Mouse (Mus musculus) hindbrain, postnatal 0 days (tissue): Measurements from ENCODE around the gene Fyb. TPM values are rescaled to one million over a fixed set of nuclear protein-coding genes. Genes with fewer than 3 reads are reported as not detected.

ENCODE experiments used
- ATAC-seq: fragments of 200-750 bp; cut with Nextera tagmentation; 2 replicates; pipeline ENCODE4 v1.8.0; 2017; ENCODE audit warnings: mild to moderate bottlenecking, moderate TSS enrichment, moderate library complexity
- DNase-seq: peaks from one replicate; pipeline ENCODE4 v3.0.0-alpha.2; 2015; ENCODE audit warnings: low spot score
- H3K27ac ChIP-seq: fragments of 300-500 bp; sonication (generic); 2 replicates; pipeline ENCODE4 v1.5.1; 2014; ENCODE audit warnings: mild to moderate bottlenecking
- H3K27me3 ChIP-seq: fragments of 300-500 bp; sonication (generic); 2 replicates; pipeline ENCODE4 v1.6.1; 2014; ENCODE audit warnings: low read length, mixed read lengths; ENCODE audit not compliant: insufficient read depth
- H3K36me3 ChIP-seq: fragments of 300-500 bp; sonication (generic); 2 replicates; pipeline ENCODE4 v1.6.1; 2014; ENCODE audit warnings: low read length, mixed read lengths; ENCODE audit not compliant: insufficient read depth
- H3K4me1 ChIP-seq: fragments of 300-500 bp; sonication (generic); 2 replicates; pipeline ENCODE4 v1.6.1; 2014; ENCODE audit warnings: antibody characterized with exemption, low read length, mixed read lengths; ENCODE audit not compliant: insufficient read depth
- H3K4me2 ChIP-seq: fragments of 300-500 bp; sonication (generic); 2 replicates; pipeline ENCODE4 v1.6.1; 2014; ENCODE audit warnings: low read depth, mild to moderate bottlenecking, low read length, moderate library complexity, mixed read lengths
- H3K4me3 ChIP-seq: fragments of 300-500 bp; sonication (generic); 2 replicates; pipeline ENCODE4 v1.5.1; 2014; ENCODE audit warnings: low read length
- H3K9ac ChIP-seq: fragments of 300-500 bp; sonication (generic); replicated peaks from 2 replicates; pipeline ENCODE4 v1.6.1; 2014; ENCODE audit warnings: mild to moderate bottlenecking, low read length, moderate library complexity, mixed read lengths
- H3K9me3 ChIP-seq: fragments of 300-500 bp; sonication (generic); 2 replicates; pipeline ENCODE4 v1.6.1; 2016; ENCODE audit warnings: low read length, mixed read lengths
- CTCF ChIP-seq: IDR thresholded peaks from 2 replicates; pipeline ENCODE4 v1.5.1; 2016; ENCODE audit warnings: antibody characterized with exemption, control low read depth, low read depth
- WGBS: fragments of 180-500 bp; shearing (Covaris S2); extraction: QIAGEN DNeasy Blood & Tissue Kit; methylation state at CpG from one replicate; pipeline ENCODE4 v1.1.7; 2014; 5-methylcytosine and 5-hydroxymethylcytosine counted together
- polyA plus RNA-seq: library from polyadenylated mRNA; unstranded; fragments of >200 nt; fragmentation: Nextera tagmentation; extraction: Ambion mirVana; gene quantifications from 2 replicates; pipeline ENCODE4 v1.2.1, GENCODE M21; 2015
- total RNA-seq: library from RNA; depleted of rRNA; stranded (reverse); fragments of >200 nt; gene quantifications from 2 replicates; pipeline ENCODE4 v1.2.3, GENCODE M21; 2014

The Fyb gene
- total and polyA plus RNA-seq, 2 experiments from 2014 or later = 0.73 to 3.7 TPM

GRCm38 (mm10) chr15:6551875-6552274 lies 29.2 kb downstream of the Fyb start:
- no peak overlapping the region for H3K4me3 ChIP-seq
- no peak overlapping the region for H3K4me2 ChIP-seq
- WGBS = 94% methylated on average over 7 of the region's 7 CpGs
- no peak overlapping the region for H3K27ac ChIP-seq
- DNase-seq = no peak
- no peaks in the 10 kb centered on the region for H3K9me3 ChIP-seq
- H3K9ac ChIP-seq = no peak overlapping the region
- no peak for ATAC-seq
- no peaks in the 10 kb centered on the region for H3K4me1 ChIP-seq
- H3K27me3 ChIP-seq = no peaks in the 10 kb centered on the region
- no peak for TF ChIP-seq CTCF
- H3K36me3 ChIP-seq = no peaks in the 10 kb centered on the region

DNA sequence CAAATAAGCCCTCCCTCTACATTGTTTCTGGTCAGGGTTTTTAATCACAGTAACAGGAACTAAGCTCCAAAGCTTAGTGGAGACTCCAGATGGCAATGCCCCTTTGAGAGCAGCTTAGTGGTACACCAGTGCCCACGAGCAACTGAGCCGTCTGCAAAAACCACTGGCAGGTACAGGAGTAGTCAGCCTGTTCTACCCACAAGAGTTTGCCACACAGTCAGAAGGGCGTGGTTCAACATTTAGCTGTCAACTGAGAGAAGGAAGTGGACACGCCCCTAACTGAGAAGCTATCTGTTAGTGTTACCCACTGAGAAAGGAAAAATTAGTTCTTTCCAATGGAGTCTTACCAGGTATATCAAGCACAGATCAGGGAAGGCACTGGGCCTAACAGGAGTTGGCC lies 32.1 kb downstream of the Fyb start:
- Histone ChIP-seq H3K9ac (no peak overlapping the region), H3K27ac (no peak overlapping the region), H3K4me3 (no peak overlapping the region), H3K4me1 (no peaks in the 10 kb centered on the region), H3K36me3 (no peaks in the 10 kb centered on the region), H3K4me2 (no peak overlapping the region), H3K9me3 (no peaks in the 10 kb centered on the region), H3K27me3 (no peaks in the 10 kb centered on the region)
- 80% methylated on average over 4 of the region's 4 CpGs for WGBS
- no peak for ATAC-seq
- DNase-seq = no peak
- TF ChIP-seq CTCF = no peak

GRCm38 (mm10) chr15:6555536-6555935 lies 32.9 kb downstream of the Fyb start:
- TF ChIP-seq CTCF = no peak
- no peaks in the 10 kb centered on the region for H3K27me3 ChIP-seq
- no peaks in the 10 kb centered on the region for H3K4me1 ChIP-seq
- no peaks in the 10 kb centered on the region for H3K9me3 ChIP-seq
- no peaks in the 10 kb centered on the region for H3K36me3 ChIP-seq
- H3K4me2 ChIP-seq = no peak overlapping the region
- ATAC-seq (no peak), DNase-seq (no peak)
- 49% methylated on average over 2 of the region's 2 CpGs for WGBS
- H3K9ac ChIP-seq = no peak overlapping the region
- no peak overlapping the region for H3K4me3 ChIP-seq
- H3K27ac ChIP-seq = no peak overlapping the region

- 93% methylated on average over 4 of the region's 4 CpGs for WGBS
- no peak overlapping the region for H3K27ac ChIP-seq
- H3K4me3 ChIP-seq = no peak overlapping the region
- ATAC-seq (no peak), DNase-seq (no peak)
- no peaks in the 10 kb centered on the region for H3K4me1 ChIP-seq
- H3K4me2 ChIP-seq = no peak overlapping the region
- no peaks in the 10 kb centered on the region for H3K27me3 ChIP-seq
- TF ChIP-seq CTCF = no peak
- H3K9ac ChIP-seq = no peak overlapping the region
- no peaks in the 10 kb centered on the region for H3K9me3 ChIP-seq
- H3K36me3 ChIP-seq = no peaks in the 10 kb centered on the region
Measured at GRCm38 (mm10) chr15:6556272-6556671, 33.6 kb downstream of the Fyb start.

GRCm38 (mm10) chr15:6556911-6557310 lies 34.3 kb downstream of the Fyb start:
- no peak for ATAC-seq
- TF ChIP-seq CTCF = no peak
- no peak overlapping the region for H3K27ac ChIP-seq

GRCm38 (mm10) chr15:6557552-6557951 lies 34.9 kb downstream of the Fyb start:
- no peaks in the 10 kb centered on the region for H3K9me3 ChIP-seq
- 93% methylated on average over 4 of the region's 4 CpGs for WGBS
- no peak for DNase-seq
- H3K27ac ChIP-seq = no peak overlapping the region
- H3K4me3 ChIP-seq = no peak overlapping the region
- no peak overlapping the region for H3K9ac ChIP-seq
- no peak for TF ChIP-seq CTCF
- no peak overlapping the region for H3K4me2 ChIP-seq
- no peaks in the 10 kb centered on the region for H3K36me3 ChIP-seq
- no peak for ATAC-seq
- H3K4me1 ChIP-seq = no peaks in the 10 kb centered on the region
- H3K27me3 ChIP-seq = no peaks in the 10 kb centered on the region

More at GRCm38 (mm10) chr15:6556911-6557310, 34.3 kb downstream of the Fyb start:
- DNase-seq = no peak
- H3K4me1 ChIP-seq = no peaks in the 10 kb centered on the region
- H3K36me3 ChIP-seq = no peaks in the 10 kb centered on the region
- 93% methylated on average over 6 of the region's 6 CpGs for WGBS
- no peak overlapping the region for H3K4me3 ChIP-seq
- no peaks in the 10 kb centered on the region for H3K9me3 ChIP-seq
- no peak overlapping the region for H3K4me2 ChIP-seq
- H3K9ac ChIP-seq = no peak overlapping the region
- no peaks in the 10 kb centered on the region for H3K27me3 ChIP-seq

DNA sequence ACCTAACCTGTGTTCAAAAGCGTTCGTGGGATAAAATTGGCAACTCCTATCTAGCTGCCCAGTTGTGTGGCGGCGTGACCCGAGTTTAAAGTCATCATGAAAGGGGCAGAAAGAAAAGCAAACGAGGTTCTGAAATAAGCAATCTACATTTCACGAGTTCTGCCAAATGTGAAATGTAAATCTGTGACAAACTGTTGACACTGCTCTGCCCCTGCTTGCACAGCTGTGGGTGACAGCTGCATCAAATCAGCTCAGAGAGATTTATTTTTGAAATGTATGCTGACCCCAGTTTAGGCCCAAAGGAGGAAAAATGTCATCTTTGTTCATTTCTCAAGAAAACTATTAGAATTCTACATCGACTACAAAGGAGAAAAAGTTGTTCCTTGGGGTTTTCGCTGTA lies 36.5 kb downstream of the Fyb start:
- Histone ChIP-seq H3K4me1 (no peaks in the 10 kb centered on the region), H3K27ac (no peak overlapping the region), H3K9ac (no peak overlapping the region), H3K9me3 (no peaks in the 10 kb centered on the region), H3K27me3 (no peaks in the 10 kb centered on the region), H3K36me3 (no peaks in the 10 kb centered on the region), H3K4me2 (no peak overlapping the region), H3K4me3 (no peak overlapping the region)
- WGBS = 76% methylated on average over 9 of the region's 9 CpGs
- DNase-seq = no peak
- no peak for TF ChIP-seq CTCF
- ATAC-seq = no peak
